Mouse (Mus musculus): ENCODE measurements around the gene Otor.

- TF ChIP-seq CTCF (IDR thresholded peaks at IDR 0.05; ENCODE audit: control insufficient read depth, insufficient read depth, low read length) (no peak), POLR2A (IDR thresholded peaks at IDR 0.05; ENCODE audit: borderline replicate concordance, control insufficient read depth, low read depth, low read length) (no peak)
These were observed 15.9 kb upstream of the Otor start for GRCm38 (mm10) chr2:143062432-143062811.

Measured in bone marrow, adult 2 months (tissue).